Mouse (Mus musculus): Measurements from ENCODE around the gene Zfp280c.

The Zfp280c gene

DNA sequence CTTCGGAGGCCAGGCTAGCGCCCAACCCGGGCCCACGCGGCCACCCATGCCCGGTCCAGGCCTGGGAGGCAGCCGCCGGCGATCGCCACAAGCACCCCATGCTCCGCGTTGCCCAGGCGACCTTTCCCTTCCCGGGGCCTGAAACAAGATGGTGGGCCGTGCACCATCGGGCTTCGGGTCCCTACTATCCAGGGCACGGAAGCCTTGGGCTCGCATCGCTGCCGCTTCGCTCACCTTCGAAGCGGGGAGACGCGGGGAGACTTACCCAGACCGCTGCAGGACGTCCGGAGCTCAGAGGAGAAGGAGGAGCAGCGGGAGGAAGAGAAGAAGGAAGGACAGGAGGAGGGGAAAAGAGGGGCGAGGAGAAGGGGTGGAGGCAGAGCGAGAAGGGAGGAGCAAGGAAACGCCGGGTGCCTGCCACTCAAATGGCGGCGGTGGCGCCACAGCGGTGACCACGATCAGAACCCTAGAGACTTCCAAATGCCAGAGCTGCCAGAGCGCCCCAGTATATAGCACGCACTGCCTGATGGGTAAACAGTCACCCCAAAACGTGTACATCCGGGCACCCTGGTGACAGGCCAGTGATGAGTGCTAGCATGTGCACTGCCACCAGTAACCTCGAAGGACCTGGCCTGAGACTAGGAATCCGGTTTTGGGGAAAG lies at the start of gene Zfp280c:
TSS of gene Zfp280c (minus strand) at position 406 of the 662 bp plus-strand sequence.
- peak; percentile 52 to 72 for DNase-seq (ENCODE audit: low spot score in 2 of 2)

DNA sequence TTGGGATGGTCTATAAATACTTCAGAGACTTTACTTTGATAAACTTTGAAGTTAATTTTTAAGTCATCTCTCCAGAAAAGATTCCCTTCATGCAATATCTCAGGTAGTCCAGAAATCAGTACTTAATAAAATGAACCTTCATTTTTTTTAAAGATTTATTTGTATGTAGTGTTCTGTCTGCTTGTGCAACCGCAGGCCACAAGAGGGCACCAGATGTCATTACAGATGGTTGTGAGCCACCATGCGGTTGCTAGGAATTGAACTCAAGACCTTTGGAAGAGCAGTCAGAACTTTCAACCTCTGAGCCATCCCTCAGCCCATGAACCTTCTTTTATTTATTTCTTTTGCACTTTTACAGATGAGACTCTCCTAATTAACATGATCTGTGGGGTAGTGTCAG lies 42.7 kb upstream of the Zfp280c start:
- no peak for DNase-seq (ENCODE audit: low spot score in 2 of 2)

DNA sequence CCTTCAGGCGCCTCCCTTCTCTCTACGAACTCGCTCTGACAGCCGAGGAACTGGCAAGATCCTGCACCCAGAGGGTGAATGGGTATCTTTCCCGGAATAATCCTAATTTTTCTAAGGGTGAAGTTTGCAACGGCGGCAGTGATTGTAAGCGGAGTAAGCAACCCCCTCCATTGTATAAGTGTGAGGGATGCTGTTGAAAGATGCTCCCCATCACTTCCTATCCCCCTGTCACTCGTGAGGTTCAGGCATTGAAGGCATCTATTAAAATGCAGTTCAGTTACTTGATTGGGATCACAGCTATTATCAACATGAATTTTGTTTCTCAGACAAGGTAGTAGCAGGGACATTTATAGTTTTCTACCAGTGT lies 29.7 kb upstream of the Zfp280c start:
- no peak for DNase-seq (ENCODE audit: low spot score in 2 of 2)

DNA sequence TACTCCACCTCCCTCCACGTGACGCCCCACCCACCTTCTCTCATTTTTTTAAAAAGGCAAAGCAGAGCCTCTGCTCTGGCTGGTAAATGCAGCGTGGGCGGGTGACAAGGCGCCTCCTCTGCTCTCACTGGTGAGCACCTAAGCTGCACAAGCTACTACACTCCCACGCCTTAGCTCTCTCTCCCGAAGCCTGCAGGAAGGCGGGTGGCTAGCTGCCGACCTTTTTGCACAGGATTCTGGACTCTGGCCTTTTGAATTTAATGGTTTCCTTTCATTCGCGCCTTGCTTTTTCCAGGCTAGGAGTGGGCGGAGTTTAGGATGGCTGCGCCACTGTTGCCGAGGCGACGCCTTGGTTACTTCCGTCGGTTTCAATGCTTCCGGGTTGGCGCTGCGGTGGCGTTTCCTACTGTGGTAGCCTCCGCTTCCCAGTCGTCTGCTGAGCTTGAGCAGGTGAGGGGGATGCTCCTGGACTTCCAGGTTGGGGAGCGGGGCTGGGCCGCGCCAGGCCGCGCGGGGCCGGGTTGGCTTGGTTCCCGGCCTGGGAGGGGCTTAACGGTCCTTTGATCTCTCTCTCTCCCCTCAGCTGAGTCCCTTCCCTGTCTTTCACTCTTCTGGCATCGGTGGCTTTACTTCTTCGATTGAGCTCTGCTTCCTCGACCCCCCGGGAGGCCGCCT lies 29.2 kb upstream of the Zfp280c start, which contains the start of gene Slc25a14:
TSS of gene Slc25a14 (plus strand) at position 35 of the 675 bp plus-strand sequence.
- peak; percentile 79 to 82 for DNase-seq (ENCODE audit: low spot score in 2 of 2)

DNA sequence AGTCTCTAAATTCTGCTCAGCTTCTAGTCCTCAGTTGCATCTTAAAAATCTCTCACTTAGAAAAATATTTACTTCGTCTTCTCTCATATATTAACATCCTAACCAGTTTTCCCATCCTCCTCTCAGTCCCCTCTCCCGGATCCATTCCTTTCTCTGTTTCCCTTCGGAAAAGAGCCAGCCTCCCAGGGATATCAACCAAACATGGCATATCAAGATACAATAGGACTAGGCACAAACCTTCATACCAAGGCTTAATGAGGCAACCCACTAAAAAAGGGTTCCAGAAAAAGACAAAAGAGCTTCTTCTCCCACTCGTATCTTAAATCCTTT lies 28.7 kb upstream of the Zfp280c start:
- DNase-seq (ENCODE audit: low spot score in 2 of 2), result no peak

DNA sequence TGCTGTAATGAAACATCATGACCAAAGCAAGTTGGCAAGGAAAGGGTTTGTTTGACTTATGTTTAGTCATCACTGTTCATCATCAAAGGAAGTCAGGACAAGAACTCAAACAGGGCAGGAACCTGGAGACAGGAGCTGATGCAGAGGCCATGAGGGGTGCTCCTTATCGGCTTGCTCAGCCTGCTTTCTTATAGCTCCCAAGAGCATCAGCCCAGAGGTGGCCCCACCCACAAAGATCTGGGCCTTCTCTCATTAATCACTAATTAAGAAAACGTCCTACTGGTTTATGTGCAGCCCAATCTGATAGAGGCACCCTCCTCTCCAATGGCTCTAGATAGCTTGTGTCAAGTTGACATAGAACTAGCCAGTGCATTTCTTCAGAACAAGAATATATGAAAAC lies 10.6 kb upstream of the Zfp280c start:
- DNase-seq (ENCODE audit: low spot score in 2 of 2), result no peak

DNA sequence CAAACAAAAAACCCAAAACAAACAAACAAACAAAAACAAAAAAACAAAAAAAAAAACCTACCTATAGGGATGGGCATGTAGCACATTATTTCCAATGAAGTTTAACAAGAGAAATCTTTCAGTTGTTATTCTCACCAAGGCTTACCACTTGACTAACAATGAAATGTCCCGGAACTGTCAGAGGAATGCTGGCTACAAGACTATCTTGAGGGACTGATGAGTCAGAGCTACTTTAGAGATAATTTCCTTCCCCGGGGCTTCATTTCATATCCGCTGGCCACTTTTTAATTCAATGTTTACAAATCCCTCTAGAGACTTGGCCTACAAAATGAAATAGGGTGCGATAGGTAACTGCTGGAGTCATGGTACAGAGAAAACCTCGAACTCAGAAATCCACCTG lies 2.6 kb upstream of the Zfp280c start:
- DNase-seq (ENCODE audit: low spot score in 2 of 2), result no peak

DNA sequence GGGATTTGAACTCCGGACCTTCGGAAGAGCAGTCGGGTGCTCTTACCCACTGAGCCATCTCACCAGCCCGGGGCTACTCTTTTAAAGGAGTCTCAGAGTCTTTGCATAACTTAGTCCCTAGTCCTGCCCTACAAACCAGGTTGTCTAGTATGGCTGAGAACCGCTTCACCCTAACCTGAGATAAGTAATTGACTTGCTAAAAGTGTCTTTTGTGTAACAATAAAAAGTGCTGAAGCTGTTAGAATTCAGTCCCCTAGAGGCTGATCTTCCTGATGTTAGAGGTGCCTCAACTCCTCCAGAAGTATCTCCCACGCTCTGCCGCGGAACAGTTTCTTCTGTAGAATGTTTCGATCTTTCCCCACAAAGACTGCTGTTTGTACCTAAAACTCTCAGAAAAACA lies 1.7 kb upstream of the Zfp280c start:
- no peak for DNase-seq (ENCODE audit: low spot score in 2 of 2)

DNA sequence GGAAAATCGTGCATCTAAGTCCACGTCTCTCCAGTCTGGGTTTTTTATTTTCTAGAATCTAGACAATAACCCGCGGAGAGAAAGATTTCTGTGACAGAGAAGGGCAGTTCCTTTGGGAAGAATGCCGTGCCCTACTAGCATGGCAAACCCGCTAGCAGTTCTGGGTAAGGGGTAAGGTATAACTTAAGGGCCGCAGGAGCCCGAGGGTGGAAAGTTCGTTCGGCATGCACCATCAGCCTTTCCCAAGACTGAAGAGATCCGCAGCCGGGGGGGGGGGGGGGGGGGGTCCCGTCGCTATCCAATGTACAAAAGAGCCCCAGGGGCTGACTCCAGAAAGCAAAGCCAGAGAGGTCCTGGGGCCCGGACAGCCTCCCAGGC lies 594 bp downstream of the Zfp280c start:
- no peak for DNase-seq (ENCODE audit: low spot score in 2 of 2)

DNA sequence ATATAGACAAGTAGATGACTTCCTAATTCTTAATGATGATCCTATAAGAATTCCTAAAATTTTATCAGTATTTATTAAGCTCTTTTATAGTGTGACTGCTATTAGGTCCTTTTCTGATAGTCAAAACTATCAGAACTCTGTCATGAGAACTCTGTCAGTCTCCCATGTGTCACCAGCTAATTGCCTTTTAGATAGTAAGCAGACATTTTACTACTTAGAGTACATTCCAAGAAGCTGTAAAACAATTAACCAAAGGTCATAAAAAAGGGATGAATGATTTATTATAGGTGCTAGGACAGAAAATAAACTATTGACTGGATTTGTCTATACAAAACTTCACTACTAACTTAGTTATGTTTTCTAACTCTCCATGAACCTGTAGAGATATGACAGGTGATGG lies 11.0 kb downstream of the Zfp280c start:
- DNase-seq (ENCODE audit: low spot score in 2 of 2), result no peak

DNA sequence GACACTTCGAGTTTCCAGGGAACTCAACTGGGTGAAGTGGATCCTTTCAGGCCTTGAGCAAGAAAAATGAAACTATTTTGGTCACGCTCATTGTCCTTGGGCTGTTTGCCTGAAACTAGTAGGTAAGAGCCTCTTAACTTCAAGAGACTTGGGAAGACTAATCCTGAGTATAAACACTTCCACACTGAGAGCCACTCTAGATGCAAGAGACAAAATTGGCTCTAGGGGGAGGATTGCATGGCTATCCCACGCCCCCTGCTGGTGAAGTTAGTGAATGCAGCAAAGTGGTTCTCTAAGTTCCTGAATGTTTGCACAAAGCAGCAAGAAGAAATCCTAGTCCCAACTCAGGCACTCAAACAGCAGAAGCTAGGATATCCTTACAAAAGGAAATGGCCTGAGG lies 62.1 kb downstream of the Zfp280c start:
- DNase-seq (ENCODE audit: low spot score in 2 of 2), result peak; percentile 49 to 50

DNA sequence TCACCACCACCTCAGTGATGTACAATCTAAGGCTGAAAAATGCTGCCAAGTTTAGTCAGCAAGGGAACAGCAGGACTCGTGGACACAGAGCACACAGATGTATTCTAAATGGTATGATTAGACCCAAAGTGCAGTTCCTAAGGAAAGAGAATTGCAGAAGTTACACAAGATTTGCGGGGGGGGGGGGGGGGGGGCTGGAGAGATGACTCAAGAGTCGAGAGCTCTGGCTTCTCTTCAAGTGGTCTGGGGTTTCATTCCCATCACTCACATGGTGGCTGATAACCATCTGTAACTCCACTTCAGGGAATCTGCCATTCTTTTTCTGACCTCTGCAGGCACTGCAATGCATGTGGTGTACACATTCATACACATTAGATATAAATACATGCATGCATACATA lies 67.9 kb downstream of the Zfp280c start:
- no peak for DNase-seq (ENCODE audit: low spot score in 2 of 2)

DNA sequence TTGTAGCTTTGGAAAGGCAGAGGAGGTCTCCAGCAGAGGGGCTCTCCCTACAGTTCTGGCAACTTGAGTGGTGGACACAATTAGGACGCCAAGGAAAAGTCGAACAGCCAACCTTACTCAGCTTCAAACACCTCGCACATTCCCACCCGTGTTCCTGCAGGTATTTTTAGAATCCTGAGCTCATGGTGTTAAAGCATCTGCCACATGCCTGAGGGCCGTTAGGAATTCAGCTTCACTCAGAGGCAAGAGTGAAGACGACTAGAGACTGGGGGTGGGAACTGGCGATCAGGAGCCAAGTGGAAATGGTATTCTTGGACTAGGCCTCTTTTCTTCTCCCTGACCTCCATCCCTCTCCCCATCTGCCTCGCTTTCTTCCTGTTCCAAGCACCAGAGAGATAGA lies 68.4 kb downstream of the Zfp280c start:
- peak; percentile 48 to 68 for DNase-seq (ENCODE audit: low spot score in 2 of 2)

DNA sequence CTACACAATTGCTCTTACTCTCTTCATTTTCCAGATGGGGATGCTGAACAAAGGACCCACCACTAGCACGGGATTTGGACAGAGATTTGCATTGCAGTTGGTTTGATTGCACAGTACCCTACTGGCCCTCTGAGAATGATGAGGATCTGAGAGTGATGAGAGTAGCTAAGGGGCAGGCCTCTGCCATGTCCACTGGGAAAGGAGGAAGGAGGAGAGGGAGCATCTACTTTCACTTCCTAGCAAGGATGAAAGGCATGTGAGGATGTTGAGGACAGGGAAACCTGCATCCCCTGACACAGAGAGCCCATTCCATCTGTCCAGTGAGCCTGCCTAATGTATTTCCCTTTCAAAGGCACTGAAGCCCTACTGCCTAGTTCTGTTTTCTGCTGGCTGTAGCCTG lies 69.0 kb downstream of the Zfp280c start:
- no peak for DNase-seq (ENCODE audit: low spot score in 2 of 2)

DNA sequence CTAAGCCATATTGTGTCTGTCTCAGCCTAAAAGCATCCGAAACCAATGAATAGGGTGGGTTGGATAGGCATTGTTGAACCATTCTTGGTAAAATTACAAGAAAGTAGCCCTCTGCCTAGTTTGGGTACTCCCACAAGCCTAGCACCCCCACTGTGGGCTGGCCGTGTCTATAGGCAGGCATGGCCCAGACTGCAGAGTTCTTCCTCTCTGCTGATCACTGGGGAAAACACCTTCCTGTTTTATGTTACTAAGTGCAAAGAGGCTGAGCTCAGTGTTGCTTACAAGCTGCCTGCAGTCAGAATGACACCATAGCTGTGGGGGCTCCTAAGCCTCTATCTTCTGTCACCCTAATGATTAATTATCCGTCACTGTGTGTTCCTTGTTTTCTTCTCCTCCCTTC lies 70.8 kb downstream of the Zfp280c start:
- no peak for DNase-seq (ENCODE audit: low spot score in 2 of 2)

DNA sequence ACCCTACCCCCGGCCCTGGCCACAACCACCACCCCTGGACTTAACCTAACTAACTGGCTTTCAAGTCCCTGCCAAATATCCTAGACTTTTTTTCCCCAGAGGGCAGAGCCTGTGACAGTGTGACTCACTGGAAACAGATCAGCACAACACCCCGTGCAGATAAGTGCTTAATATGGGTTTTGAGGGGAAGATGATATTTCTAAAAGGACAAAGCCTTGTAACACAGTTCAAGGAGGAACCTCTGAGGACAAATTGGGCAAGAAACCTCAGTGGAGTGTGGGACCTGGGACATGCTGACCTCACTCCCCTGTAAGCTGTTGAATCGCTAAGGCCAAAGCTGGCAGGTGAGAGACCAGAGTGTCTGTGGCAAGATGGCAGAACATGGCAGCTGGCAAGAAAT lies 72.7 kb downstream of the Zfp280c start:
- no peak for DNase-seq (ENCODE audit: low spot score in 2 of 2)

DNA sequence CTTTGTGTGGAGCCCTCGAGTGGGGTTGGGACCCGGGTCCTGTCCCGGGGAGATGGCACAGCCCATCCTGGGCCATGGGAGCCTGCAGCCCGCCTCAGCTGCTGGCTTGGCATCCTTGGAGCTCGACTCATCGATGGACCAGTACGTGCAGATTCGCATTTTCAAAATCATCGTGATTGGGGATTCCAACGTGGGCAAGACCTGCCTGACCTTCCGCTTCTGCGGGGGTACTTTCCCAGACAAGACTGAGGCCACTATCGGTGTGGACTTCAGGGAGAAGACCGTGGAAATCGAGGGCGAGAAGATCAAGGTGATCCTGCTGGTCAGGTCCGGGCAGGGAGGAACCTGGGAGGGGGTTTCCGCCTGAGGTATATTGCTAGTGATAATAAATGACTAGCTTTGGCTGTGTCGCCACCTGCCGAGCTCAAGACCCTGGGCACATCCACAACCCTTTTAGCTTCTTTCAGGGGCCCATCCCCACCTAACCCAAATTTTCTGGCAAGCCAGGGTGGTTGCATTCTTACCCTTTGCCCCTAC lies 74.7 kb downstream of the Zfp280c start:
- no peak for DNase-seq (ENCODE audit: low spot score in 2 of 2)

DNA sequence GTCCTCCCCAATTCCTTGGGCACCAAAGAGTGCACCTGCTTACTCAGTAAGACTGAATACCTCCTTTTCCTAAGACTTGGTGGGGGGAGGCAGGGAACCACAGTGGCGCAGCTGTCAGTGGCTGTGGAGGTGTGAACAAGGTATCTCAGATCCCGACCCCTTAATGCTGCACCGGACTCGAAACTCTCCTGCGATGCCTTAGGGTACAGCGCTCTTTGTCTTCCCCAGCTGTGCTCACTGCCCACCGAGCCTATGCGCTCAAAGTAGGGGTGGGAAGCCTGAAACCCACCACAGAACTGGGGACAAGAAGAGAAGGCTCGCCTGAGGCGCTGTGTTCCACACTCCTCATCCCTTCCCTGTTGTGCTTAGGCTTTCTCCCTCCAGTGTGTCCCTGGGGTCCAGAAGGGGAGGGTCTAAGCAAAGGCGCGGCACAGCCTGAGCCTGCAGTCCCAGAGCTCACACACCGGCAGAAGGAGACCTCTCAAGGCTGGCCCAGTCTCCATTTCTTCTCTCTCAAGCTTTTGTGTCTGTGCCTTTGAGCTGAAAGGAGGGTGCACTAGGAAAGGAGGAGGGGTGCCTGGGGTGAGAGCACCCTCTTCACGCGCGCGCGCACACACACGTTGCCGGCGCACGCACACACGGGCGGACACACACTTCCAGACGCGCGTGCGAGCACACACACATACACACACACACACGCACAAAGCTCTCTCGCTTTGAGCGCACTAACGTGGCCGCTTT lies 75.3 kb downstream of the Zfp280c start, which contains the start of gene Rab33a:
TSS of gene Rab33a (plus strand) at position 478 of the 741 bp plus-strand sequence.
- peak; percentile 42 to 46 for DNase-seq (ENCODE audit: low spot score in 2 of 2)

DNA sequence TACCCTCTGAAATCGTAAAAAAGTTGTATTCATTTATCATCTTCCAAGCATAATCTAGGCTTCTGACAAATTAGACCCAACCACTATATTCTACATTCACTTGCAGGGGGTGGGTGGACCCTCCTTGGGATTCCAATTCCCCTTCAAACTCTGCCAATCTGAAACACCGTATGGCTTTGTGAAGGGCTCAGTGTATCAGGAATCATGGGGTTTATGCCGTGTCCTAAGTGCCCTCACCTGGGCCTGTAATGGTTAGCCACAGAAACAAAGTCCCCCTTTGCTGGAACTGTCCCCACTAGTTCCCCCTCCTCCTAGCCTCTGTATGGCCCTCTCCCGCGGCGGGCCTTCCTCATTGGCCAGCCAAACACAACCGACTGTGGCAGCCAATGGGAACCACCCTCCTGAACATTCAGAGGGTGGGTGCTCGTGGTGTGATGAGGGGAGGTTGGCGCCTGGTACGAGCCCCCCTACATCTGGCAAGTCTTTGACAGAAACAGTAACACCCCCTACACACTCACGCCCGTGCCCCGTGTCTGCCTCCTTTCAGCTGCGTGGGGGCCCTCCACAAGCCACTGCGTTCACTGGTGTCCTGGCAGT lies 76.0 kb downstream of the Zfp280c start:
- peak; percentile 39 to 45 for DNase-seq (ENCODE audit: low spot score in 2 of 2)

DNA sequence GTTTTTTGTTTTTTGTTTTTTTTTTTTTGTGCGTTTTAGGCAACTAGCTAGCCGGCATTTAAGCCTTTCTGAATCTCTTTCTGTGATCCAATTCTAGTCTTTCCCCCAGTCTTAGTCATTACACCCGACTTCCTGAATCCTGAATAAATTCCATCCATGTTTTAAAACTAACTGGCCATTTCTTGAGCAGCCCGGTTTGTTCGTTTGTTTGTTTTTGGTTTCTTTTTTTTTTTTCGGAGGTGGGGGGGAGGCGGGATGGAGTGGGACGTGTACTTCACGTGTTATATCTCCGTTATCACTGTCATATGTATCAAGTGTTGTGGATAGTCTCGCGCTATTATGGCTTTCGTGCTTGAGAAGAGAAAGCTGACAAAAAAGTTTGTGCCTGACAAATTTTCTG lies 80.5 kb downstream of the Zfp280c start:
- DNase-seq (ENCODE audit: low spot score in 2 of 2), result no peak

DNA sequence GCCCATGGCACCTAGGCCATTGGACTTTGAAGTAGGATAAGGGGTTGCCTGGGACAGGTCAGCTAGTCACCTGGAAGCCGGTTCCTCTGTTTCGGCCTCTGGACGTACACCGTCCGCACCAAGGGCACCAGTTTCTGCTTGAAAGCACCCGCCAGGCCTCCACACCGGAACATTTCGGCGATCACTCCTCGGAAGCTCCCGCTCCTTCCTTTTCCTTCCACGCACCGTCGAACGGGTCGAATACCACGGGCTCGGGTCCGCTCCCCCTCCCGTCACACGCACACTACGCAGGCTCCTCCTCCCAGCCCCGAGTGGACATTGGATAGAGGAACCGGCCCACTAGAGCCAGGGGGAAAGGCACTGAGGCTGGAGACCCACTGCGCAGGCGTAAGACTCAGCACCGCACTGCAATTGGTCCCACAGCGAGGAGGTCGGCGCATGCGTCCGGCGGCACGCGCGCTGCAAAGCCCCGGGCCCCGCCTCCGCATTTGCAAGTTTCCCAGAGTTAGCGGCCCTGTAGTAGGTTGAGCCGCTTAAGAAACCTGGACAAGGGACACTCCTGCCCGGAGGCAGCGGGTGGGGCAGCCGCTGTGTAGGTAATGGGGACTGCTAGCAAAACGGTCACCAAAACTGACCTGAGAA lies 81.0 kb downstream of the Zfp280c start, which contains the start of gene Aifm1:
TSS of gene Aifm1 (minus strand) at position 398 of the 642 bp plus-strand sequence.
- DNase-seq (ENCODE audit: low spot score in 2 of 2), result peak; percentile 85 to 90

DNA sequence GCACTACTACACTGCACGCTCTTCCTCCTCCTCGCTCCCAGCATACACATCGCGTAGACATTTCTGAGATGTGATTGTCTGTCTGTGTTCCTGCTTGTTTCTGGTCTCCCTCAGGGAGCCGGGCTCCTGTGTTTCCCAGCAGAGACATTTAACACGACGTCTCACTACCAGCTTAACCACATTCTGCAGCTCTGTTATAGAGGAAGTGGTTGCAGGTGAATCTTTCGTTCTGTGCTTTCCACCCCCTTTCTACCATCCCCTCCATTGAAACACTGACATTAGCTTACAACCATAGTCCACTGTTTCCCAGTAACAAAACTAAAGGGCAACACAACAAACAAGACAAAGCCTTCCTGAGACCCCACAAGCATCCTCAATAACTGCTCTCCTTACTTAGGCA lies 100.5 kb downstream of the Zfp280c start:
- DNase-seq (ENCODE audit: low spot score in 2 of 2), result no peak

All from right cerebral cortex, postnatal 36 days (tissue).